Mouse (Mus musculus) spleen, adult 2 months (tissue): ENCODE results near the gene Prrx1.

ENCODE experiments used
- CTCF ChIP-seq: fragments of 200-500 bp; IDR thresholded peaks from 2 replicates; pipeline ENCODE4 v1.5.1; 2011; ENCODE audit warnings: mild to moderate bottlenecking, inconsistent platforms; ENCODE audit not compliant: insufficient read depth, insufficient read length, insufficient replicate concordance; ENCODE audit errors: extremely low read depth
- POLR2A ChIP-seq: fragments of 200-500 bp; IDR thresholded peaks from 2 replicates; pipeline ENCODE4 v1.6.1; 2011; ENCODE audit warnings: low read depth, low read length, inconsistent platforms

GRCm38 (mm10) chr1:163362202-163362601, 48.7 kb upstream of the Prrx1 start:
- TF ChIP-seq CTCF: no peak
- TF ChIP-seq POLR2A: no peak
